Mouse (Mus musculus) stomach, embryonic 14.5 days (tissue): ENCODE results near the gene Vcp. TPM values are rescaled to one million over a fixed set of nuclear protein-coding genes. Genes with fewer than 3 reads are reported as not detected.

Experiments
- ATAC-seq: fragments of 200-750 bp; cut with Nextera tagmentation; 2 replicates; pipeline ENCODE4 v1.8.0; 2017; ENCODE audit warnings: low read depth, moderate TSS enrichment; ENCODE audit not compliant: insufficient number of reproducible peaks, insufficient read depth, low FRiP score
- H3K27ac ChIP-seq: fragments of 300-500 bp; sonication (generic); 2 replicates; pipeline ENCODE4 v1.5.1; 2014; ENCODE audit warnings: mild to moderate bottlenecking, low read length, moderate library complexity, mixed read lengths
- H3K27me3 ChIP-seq: fragments of 300-500 bp; sonication (generic); 2 replicates; pipeline ENCODE4 v1.6.1; 2014; ENCODE audit warnings: low read length, control low read depth, mixed read lengths; ENCODE audit not compliant: control insufficient read depth, insufficient read depth
- H3K36me3 ChIP-seq: fragments of 300-500 bp; sonication (generic); 2 replicates; pipeline ENCODE4 v1.6.1; 2014; ENCODE audit warnings: mild to moderate bottlenecking, control low read depth, low read length, moderate library complexity, mixed read lengths; ENCODE audit not compliant: control insufficient read depth, insufficient read depth
- H3K4me1 ChIP-seq: fragments of 300-500 bp; sonication (generic); 2 replicates; pipeline ENCODE4 v1.6.1; 2014; ENCODE audit warnings: low read length, control low read depth, mixed read lengths; ENCODE audit not compliant: control insufficient read depth, insufficient read depth
- H3K4me2 ChIP-seq: fragments of 300-500 bp; sonication (generic); replicated peaks from 2 replicates; pipeline ENCODE4 v1.6.1; 2014; ENCODE audit warnings: low read depth, low read length, control low read depth
- H3K4me3 ChIP-seq: fragments of 300-500 bp; sonication (generic); 2 replicates; pipeline ENCODE4 v1.5.1; 2014; ENCODE audit warnings: low read depth, low read length, control low read depth
- H3K9ac ChIP-seq: fragments of 300-500 bp; sonication (generic); replicated peaks from 2 replicates; pipeline ENCODE4 v1.6.1; 2014; ENCODE audit warnings: low read depth, mild to moderate bottlenecking, control low read depth, low read length, moderate library complexity, mixed read lengths
- H3K9me3 ChIP-seq: fragments of 300-500 bp; sonication (generic); 2 replicates; pipeline ENCODE4 v1.6.1; 2016; ENCODE audit warnings: low read depth, low read length, control low read depth; ENCODE audit not compliant: control insufficient read depth
- WGBS: fragments of 180-500 bp; shearing (Covaris S2); extraction: QIAGEN DNeasy Blood & Tissue Kit; methylation state at CpG from one replicate; pipeline ENCODE4 v1.1.7; 2014; 5-methylcytosine and 5-hydroxymethylcytosine counted together
- polyA plus RNA-seq: library from polyadenylated mRNA; unstranded; fragments of >200 nt; fragmentation: Nextera tagmentation; extraction: Ambion mirVana; gene quantifications from 2 replicates; pipeline ENCODE4 v1.2.1, GENCODE M21; 2014

Vcp gene
- polyA plus RNA-seq, 1 experiment from 2014 or later: 473 TPM

- Histone ChIP-seq H3K9ac (no peak overlapping the region), H3K4me3 (no peak overlapping the region), H3K4me1 (no peaks in the 10 kb centered on the region), H3K27ac (no peak overlapping the region), H3K27me3 (no peaks in the 10 kb centered on the region), H3K4me2 (no peak overlapping the region), H3K9me3 (no peaks in the 10 kb centered on the region), H3K36me3 (peaks cover 6% of the 10 kb centered on the region)
- 80% methylated on average over 5 of the region's 5 CpGs for WGBS
- no peak for ATAC-seq
Observed at GRCm38 (mm10) chr4:42973868-42974267, 26.4 kb downstream of the Vcp start.

GRCm38 (mm10) chr4:42972952-42973351, 27.4 kb downstream of the Vcp start:
- WGBS: 69% methylated on average over 4 of the region's 4 CpGs
- Histone ChIP-seq H3K9ac (no peak overlapping the region), H3K9me3 (no peaks in the 10 kb centered on the region), H3K27ac (no peak overlapping the region), H3K4me3 (no peak overlapping the region), H3K4me1 (no peaks in the 10 kb centered on the region), H3K27me3 (no peaks in the 10 kb centered on the region), H3K4me2 (no peak overlapping the region), H3K36me3 (no peaks in the 10 kb centered on the region; the same call in 1 of the 2 replicates)
- no peak for ATAC-seq

GRCm38 (mm10) chr4:42969304-42969703, 31.0 kb downstream of the Vcp start, which contains the start of gene 1700022I11Rik:
1700022I11Rik (plus strand) TSS chr4:42969604.
- Histone ChIP-seq H3K4me3 (no peak within 1 kb of the TSS), H3K9me3 (no peaks in the 10 kb centered on the region), H3K9ac (no peak within 1 kb of the TSS), H3K36me3 (no peaks in the 10 kb centered on the region), H3K4me1 (no peaks in the 10 kb centered on the region), H3K27me3 (no peaks in the 10 kb centered on the region), H3K4me2 (no peak within 1 kb of the TSS), H3K27ac (no peak within 1 kb of the TSS)
- WGBS: 90% methylated on average over 4 of the region's 4 CpGs
- ATAC-seq: no peak

- WGBS: 17% methylated on average over 12 of the region's 12 CpGs
- no peak overlapping the region for H3K4me2 ChIP-seq
Observed at GRCm38 (mm10) chr4:42965039-42965719, 35.1 kb downstream of the Vcp start.

GRCm38 (mm10) chr4:42963480-42963879, 36.8 kb downstream of the Vcp start:
- H3K27me3 ChIP-seq: no peaks in the 10 kb centered on the region
- no peak overlapping the region for H3K4me2 ChIP-seq
- no peak overlapping the region for H3K27ac ChIP-seq
- no peak for ATAC-seq
- no peaks in the 10 kb centered on the region for H3K36me3 ChIP-seq
- H3K4me1 ChIP-seq: no peaks in the 10 kb centered on the region
- no peak overlapping the region for H3K9ac ChIP-seq
- no peaks in the 10 kb centered on the region for H3K9me3 ChIP-seq
- no peak overlapping the region for H3K4me3 ChIP-seq
- WGBS: 91% methylated on average over 2 of the region's 2 CpGs

More at GRCm38 (mm10) chr4:42965039-42965719, 35.1 kb downstream of the Vcp start:
- Histone ChIP-seq H3K4me1 (no peaks in the 10 kb centered on the region), H3K27me3 (no peaks in the 10 kb centered on the region), H3K9me3 (no peaks in the 10 kb centered on the region), H3K9ac (no peak overlapping the region), H3K4me3 (no peak overlapping the region), H3K36me3 (no peaks in the 10 kb centered on the region), H3K27ac (no peak overlapping the region)
- ATAC-seq: no peak

GRCm38 (mm10) chr4:42961592-42961991, 38.7 kb downstream of the Vcp start:
- no peaks in the 10 kb centered on the region for H3K4me1 ChIP-seq
- 35% methylated on average over 4 of the region's 4 CpGs for WGBS
- no peak for ATAC-seq
- no peak overlapping the region for H3K27ac ChIP-seq
- no peak overlapping the region for H3K4me2 ChIP-seq
- no peak overlapping the region for H3K9ac ChIP-seq
- H3K4me3 ChIP-seq: no peak overlapping the region
- H3K27me3 ChIP-seq: no peaks in the 10 kb centered on the region
- H3K9me3 ChIP-seq: no peaks in the 10 kb centered on the region
- H3K36me3 ChIP-seq: peaks cover 8% of the 10 kb centered on the region

- H3K27me3 ChIP-seq: no peaks in the 10 kb centered on the region
- H3K27ac ChIP-seq: no peak overlapping the region
- H3K4me2 ChIP-seq: no peak overlapping the region
- 58% methylated on average over 4 of the region's 4 CpGs for WGBS
- H3K36me3 ChIP-seq: peaks cover 14% of the 10 kb centered on the region
- ATAC-seq: no peak
- no peaks in the 10 kb centered on the region for H3K9me3 ChIP-seq
- 0 out of 2 replicates have a peak, but pooled peaks cover 3% of the 10 kb centered on the region for H3K4me1 ChIP-seq
- no peak overlapping the region for H3K9ac ChIP-seq
- H3K4me3 ChIP-seq: no peak overlapping the region
Observed at GRCm38 (mm10) chr4:42959382-42959781, 40.9 kb downstream of the Vcp start.

- Histone ChIP-seq H3K4me2 (no peak overlapping the region), H3K4me3 (no peak overlapping the region), H3K36me3 (peaks cover 14% of the 10 kb centered on the region), H3K9ac (no peak overlapping the region), H3K4me1 (0 out of 2 replicates have a peak, but pooled peaks cover 3% of the 10 kb centered on the region), H3K9me3 (no peaks in the 10 kb centered on the region), H3K27me3 (no peaks in the 10 kb centered on the region), H3K27ac (no peak overlapping the region)
- ATAC-seq: no peak
- whole genome bisulfite sequencing: 63% methylated on average over 8 of the region's 8 CpGs
Observed at GRCm38 (mm10) chr4:42958942-42959341, 41.4 kb downstream of the Vcp start.

GRCm38 (mm10) chr4:42957979-42958378, 42.3 kb downstream of the Vcp start:
- Histone ChIP-seq H3K4me1 (0 out of 2 replicates have a peak, but pooled peaks cover 3% of the 10 kb centered on the region), H3K27ac (no peak overlapping the region), H3K36me3 (peaks cover 14% of the 10 kb centered on the region), H3K9ac (no peak overlapping the region), H3K4me2 (no peak overlapping the region), H3K9me3 (no peaks in the 10 kb centered on the region), H3K27me3 (no peaks in the 10 kb centered on the region), H3K4me3 (no peak overlapping the region)
- 84% methylated on average over 8 of the region's 8 CpGs for WGBS
- no peak for ATAC-seq
